Mouse (Mus musculus): Measurements from ENCODE around the gene Gramd1b. TPM values are rescaled to one million over a fixed set of nuclear protein-coding genes. Genes with fewer than 3 reads are reported as not detected.
"Not testable (repeated sequence)": the region's sequence is repeated elsewhere in the genome, so short reads cannot be mapped to it uniquely, and the experiment has no call there.

Gene Gramd1b
- polyA plus RNA-seq, 1 experiment from 2014 or later: 6.1 TPM

DNA sequence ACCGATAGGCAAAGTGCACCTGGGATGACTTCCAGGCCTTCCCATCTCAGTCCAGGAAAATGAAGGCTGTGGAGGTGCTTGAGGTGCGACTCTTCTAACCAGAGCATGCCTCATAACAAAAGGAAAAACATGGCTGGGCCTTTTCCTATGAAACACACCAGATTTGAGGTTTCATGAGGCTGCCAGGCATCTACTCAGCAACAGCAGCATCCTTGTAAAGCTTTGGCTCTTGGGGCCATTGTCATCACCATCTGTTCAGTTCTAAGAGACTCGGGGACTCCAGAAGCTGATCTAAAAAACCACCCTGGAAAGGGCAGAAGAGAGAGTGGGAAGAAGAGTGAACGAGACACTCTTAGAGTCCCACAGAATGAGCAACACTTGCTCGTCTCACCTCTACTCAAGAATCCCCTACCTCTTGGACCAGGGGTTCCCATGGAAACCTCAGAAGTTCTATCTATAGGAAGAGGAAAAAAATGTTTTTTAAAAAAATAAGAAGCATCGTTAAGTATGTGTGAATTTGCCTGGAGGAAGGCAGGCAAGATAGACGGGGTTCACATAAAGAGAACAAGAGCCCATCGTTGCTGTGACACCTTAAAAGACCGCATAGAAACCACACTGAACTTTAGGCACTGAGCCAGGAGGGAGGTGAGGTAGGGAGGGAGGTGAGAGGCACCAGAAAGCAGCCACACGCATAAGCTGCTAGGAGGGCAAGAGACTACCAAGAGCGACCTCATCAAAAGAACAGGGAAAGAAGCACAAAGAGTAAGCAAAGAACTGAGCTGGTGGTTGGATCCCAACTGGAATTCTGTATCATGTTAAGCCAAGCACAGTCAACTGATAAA is 25.5 kb downstream of the Gramd1b start:
- H3K9me3 ChIP-seq: no peaks in the 10 kb centered on the region
- ATAC-seq (ENCODE audit: low FRiP score, low read depth): no peak
- H3K36me3 ChIP-seq: no peaks in the 10 kb centered on the region
- 83% methylated on average over 11 of the region's 11 CpGs for WGBS
- no peaks in the 10 kb centered on the region for H3K27me3 ChIP-seq (replicated peaks)
- no peak overlapping the region for H3K27ac ChIP-seq
- H3K4me2 ChIP-seq (replicated peaks): no peak overlapping the region
- no peak overlapping the region for H3K9ac ChIP-seq
- H3K4me1 ChIP-seq: no peaks in the 10 kb centered on the region
- no peak overlapping the region for H3K4me3 ChIP-seq

DNA sequence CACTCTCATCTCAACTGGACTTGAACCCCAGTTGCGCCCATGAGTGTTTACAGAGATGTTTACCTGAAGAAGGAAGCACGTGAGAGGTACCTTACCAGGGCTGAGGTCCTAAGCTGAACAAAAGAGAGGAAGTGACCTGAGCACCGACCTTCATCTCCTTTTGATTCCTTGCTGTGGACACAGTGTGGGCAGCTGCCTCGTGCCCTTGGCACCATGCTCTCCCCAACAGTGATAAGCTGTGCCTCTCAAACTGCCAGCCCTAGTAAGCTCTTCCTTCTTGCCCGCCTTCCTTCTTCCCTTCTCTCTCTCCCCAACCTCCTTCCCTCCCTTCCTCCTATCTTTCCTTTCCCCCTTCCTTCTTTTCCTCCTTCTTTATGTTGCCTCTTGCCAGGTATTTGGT is 26.3 kb downstream of the Gramd1b start:
- H3K4me2 ChIP-seq (replicated peaks): no peak overlapping the region
- H3K36me3 ChIP-seq: no peaks in the 10 kb centered on the region
- no peak overlapping the region for H3K27ac ChIP-seq
- 87% methylated on average over 5 of the region's 5 CpGs for WGBS
- H3K4me3 ChIP-seq: no peak overlapping the region
- H3K9ac ChIP-seq: no peak overlapping the region
- H3K4me1 ChIP-seq: no peaks in the 10 kb centered on the region
- no peaks in the 10 kb centered on the region for H3K9me3 ChIP-seq
- H3K27me3 ChIP-seq (replicated peaks): no peaks in the 10 kb centered on the region
- ATAC-seq (ENCODE audit: low FRiP score, low read depth): no peak

DNA sequence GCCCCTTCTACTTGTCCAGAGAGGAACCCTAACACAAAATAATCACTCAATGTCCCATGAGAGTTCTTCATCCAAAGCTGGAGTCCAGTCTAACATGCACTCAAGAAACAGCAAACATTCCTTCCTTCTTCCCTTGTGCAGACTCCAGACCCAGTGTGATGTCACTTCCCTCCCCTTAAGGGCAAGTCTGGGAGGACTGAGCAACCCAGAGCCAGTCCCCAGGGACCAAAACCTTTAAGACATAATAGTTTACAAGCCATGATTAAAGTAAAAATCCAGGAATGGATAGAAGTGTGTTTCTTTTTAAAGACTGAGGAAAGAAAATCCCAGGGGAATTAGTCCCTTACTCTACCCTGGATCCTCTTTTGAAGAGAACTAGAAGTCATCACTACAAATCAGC is 30.5 kb downstream of the Gramd1b start:
- ATAC-seq (ENCODE audit: low FRiP score, low read depth): no peak
- no peak overlapping the region for H3K27ac ChIP-seq
- no peak overlapping the region for H3K4me2 ChIP-seq (replicated peaks)
- no peaks in the 10 kb centered on the region for H3K36me3 ChIP-seq
- H3K9me3 ChIP-seq: no peaks in the 10 kb centered on the region
- H3K9ac ChIP-seq: no peak overlapping the region
- no peak overlapping the region for H3K4me3 ChIP-seq
- no peaks in the 10 kb centered on the region for H3K27me3 ChIP-seq (replicated peaks)
- no peaks in the 10 kb centered on the region for H3K4me1 ChIP-seq

DNA sequence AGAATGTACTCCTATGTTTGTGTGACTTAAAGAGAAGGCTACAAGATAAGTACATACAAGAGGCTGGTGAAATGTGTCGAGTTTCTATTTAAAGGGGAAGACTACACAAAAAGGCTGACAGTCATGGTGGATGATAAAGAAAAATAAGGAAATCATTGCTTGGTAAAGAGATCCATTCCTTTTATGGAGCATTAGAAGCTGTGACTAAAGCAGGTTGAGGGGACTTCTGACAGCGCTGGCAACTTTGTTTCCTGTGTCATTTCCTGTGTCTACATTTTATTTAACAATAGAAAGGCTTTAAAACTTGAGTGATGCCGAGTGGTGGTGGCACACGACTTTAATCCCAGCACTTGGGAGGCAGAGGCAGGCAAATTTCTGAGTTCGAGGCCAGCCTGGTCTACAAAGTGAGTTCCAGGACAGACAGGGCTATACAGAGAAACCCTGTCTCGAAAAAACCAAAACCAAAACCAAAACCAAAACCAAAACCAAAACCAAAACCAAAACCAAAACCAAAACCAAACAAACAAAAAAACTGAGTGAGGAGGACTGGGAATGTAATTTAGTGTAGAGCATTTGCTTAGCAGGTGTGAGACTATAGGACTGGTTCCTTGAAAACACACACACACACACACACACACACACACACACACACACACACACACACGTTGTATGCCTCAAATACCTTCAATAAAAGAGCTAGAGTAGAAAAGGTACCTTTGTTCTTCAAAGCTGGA is 48.7 kb downstream of the Gramd1b start:
- H3K4me2 ChIP-seq (replicated peaks); H3K4me1 ChIP-seq; H3K27me3 ChIP-seq (replicated peaks); H3K9ac ChIP-seq; H3K27ac ChIP-seq; H3K36me3 ChIP-seq; ATAC-seq (ENCODE audit: low FRiP score, low read depth); H3K9me3 ChIP-seq; H3K4me3 ChIP-seq: not testable (repeated sequence)
- 78% methylated on average over 7 of the region's 7 CpGs for WGBS

DNA sequence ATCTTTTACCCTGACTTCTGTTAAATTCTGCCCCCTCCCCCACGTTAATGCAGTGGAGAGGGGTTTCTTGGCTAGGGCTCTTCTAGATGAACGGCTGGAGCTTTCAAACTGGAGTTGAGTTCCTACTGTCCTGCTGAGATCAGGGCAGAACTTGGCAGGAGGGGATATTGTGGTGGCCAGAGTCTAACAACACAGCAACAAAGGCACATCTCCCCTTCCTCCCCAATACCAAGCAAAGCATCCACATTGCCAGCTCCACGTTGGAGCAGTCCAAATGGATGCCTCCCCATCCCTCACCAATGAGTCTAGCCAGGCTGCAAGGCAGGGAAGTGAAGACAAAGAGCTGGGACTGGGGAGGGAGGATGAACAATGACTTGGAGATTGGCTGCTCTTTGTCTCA is 49.9 kb downstream of the Gramd1b start:
- no peaks in the 10 kb centered on the region for H3K36me3 ChIP-seq
- 64% methylated on average over 3 of the region's 3 CpGs for WGBS

DNA sequence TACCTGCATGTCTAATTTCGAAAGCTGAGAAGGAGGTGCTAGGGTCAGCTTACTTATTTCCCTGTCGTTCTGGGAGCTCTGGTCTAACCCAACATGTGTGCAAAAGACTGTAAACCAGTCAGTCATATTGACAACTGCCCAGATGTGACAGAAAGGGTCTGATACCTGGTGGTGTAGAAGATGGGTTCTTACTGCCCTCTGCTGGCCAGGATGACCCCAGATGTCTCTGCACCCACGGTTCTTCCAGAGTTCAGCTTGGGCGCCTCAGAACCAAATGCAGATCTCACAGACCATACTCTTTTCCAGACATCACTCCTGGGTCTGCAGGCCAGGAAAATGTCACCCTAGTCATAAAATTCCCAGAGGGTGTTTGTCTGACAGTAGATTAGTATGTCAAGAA is 51.9 kb downstream of the Gramd1b start:
- H3K9me3 ChIP-seq: no peaks in the 10 kb centered on the region
- 51% methylated on average over 4 of the region's 4 CpGs for WGBS
- no peak for ATAC-seq (ENCODE audit: low FRiP score, low read depth)
- no peak overlapping the region for H3K27ac ChIP-seq
- no peak overlapping the region for H3K4me2 ChIP-seq (replicated peaks)
- H3K36me3 ChIP-seq: no peaks in the 10 kb centered on the region
- no peak overlapping the region for H3K4me3 ChIP-seq
- H3K9ac ChIP-seq: no peak overlapping the region
- H3K27me3 ChIP-seq (replicated peaks): no peaks in the 10 kb centered on the region
- H3K4me1 ChIP-seq: no peaks in the 10 kb centered on the region

More for the DNA sequence above, 49.9 kb downstream of the Gramd1b start:
- no peak overlapping the region for H3K27ac ChIP-seq
- H3K4me2 ChIP-seq (replicated peaks): no peak overlapping the region
- no peaks in the 10 kb centered on the region for H3K9me3 ChIP-seq
- no peak for ATAC-seq (ENCODE audit: low FRiP score, low read depth)
- no peaks in the 10 kb centered on the region for H3K4me1 ChIP-seq
- no peak overlapping the region for H3K4me3 ChIP-seq
- H3K27me3 ChIP-seq (replicated peaks): no peaks in the 10 kb centered on the region
- no peak overlapping the region for H3K9ac ChIP-seq

DNA sequence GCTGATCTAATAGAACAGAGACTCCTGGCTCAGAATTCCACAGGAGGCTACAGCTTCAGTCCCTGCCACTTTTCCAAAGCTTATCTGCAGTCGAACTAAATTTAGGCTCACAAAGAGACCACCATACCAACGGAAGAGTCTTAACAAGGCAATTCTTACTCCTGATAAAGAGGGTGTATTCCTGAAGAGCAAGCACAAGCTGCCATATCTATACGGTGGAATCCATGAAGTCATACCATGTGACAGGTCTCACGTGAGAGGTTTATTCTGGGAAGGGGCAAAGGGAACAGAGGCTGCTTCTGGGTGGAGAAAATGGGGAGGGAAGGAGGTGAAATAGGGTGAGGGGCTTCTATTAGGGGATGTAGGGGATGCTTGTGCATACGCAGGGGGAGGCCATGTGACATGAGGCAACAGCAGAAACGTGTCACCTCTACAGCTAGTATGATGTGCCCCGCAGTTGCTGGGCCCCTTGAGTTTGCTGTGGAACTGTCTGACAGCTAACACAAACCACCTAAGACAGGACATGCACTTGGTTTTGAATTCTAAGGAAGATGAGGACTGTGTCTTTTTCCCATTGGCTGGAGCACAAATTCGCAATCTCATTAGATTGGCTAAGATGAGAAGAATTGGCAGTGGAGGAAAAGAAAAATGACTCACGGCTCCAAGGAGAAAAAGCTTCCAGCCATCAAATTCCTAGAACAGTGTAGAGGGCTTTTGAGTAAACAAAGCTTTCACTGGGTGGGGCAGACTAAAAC is 52.9 kb downstream of the Gramd1b start:
- H3K4me1 ChIP-seq: no peaks in the 10 kb centered on the region
- no peaks in the 10 kb centered on the region for H3K9me3 ChIP-seq
- no peaks in the 10 kb centered on the region for H3K27me3 ChIP-seq (replicated peaks)
- H3K4me2 ChIP-seq (replicated peaks): no peak overlapping the region
- no peak for ATAC-seq (ENCODE audit: low FRiP score, low read depth)
- no peak overlapping the region for H3K27ac ChIP-seq
- no peak overlapping the region for H3K9ac ChIP-seq
- 84% methylated on average over 9 of the region's 9 CpGs for WGBS
- no peaks in the 10 kb centered on the region for H3K36me3 ChIP-seq
- H3K4me3 ChIP-seq: no peak overlapping the region

DNA sequence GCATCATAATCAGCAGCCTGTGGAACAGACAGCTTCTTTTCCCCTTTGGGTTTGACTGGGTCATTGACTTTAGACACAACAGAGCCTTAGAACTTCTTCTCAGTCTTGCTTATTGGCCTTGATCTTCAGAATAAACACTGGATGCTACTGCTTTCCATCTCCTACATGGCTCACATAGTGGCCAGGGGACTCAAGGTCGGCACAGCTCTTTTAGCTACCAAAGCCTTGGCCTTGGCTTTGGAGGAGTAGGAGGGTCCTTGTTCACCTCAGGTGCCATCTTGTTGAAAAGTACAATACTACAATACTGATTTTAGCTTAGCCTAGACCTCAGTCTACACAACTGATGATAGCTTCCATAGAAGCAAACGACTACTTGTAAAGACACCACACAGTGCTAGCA is 53.6 kb downstream of the Gramd1b start:
- H3K27me3 ChIP-seq (replicated peaks): no peaks in the 10 kb centered on the region
- 86% methylated on average over 2 of the region's 2 CpGs for WGBS

DNA sequence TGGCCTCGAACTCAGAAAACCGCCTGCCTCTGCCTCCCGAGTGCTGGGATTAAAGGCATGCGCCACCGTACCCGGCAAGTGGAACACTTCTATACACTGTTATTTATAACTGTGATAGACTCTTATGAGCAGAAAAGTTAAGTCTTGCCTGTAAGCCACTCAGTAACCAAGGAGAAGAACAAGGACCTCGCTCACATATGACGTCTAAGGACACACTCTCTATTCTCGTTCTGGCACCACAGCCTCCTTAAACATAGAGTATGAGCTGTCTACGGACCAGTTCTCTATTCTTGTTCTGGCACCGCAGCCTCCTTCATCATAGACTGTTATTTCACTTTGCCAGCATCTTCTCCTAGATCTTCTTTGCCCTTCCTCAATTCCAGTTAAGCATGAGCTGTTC is 55.1 kb downstream of the Gramd1b start:
- no peaks in the 10 kb centered on the region for H3K36me3 ChIP-seq
- WGBS: 93% methylated on average over 11 of the region's 11 CpGs
- no peak for ATAC-seq (ENCODE audit: low FRiP score, low read depth)

More for the DNA sequence above, 53.6 kb downstream of the Gramd1b start:
- Histone ChIP-seq H3K4me2 (replicated peaks) (no peak overlapping the region), H3K9ac (no peak overlapping the region), H3K4me3 (no peak overlapping the region), H3K36me3 (no peaks in the 10 kb centered on the region), H3K9me3 (no peaks in the 10 kb centered on the region), H3K27ac (no peak overlapping the region), H3K4me1 (no peaks in the 10 kb centered on the region)
- ATAC-seq (ENCODE audit: low FRiP score, low read depth): no peak

DNA sequence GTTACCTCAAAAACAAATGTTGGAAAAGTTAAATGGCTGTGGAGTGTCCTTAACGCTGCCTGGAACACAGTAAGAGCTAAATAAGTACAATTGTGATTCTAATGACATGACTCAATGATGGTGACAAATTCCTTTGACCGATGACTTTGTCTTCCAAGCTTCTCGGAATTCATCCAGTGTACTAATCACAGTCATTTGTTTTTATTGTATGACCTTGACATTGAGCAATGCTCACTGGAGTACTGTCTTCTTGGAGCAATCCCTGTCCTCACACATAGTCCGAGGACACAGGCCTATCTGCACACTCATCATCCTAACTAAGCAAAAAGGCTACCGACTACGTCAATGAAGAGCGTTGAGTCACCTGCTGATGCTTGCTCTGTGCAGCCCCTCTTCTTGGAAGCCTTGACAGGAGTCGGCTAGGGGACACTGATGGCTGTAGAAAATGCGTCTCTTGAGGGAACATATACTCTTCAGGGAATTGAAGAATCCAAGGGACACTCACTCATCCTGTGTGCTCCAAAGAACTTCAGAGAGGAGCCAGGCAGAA is 58.1 kb downstream of the Gramd1b start:
- H3K27me3 ChIP-seq (replicated peaks): no peaks in the 10 kb centered on the region
- no peaks in the 10 kb centered on the region for H3K9me3 ChIP-seq
- no peak for ATAC-seq (ENCODE audit: low FRiP score, low read depth)
- no peaks in the 10 kb centered on the region for H3K36me3 ChIP-seq
- no peak overlapping the region for H3K4me3 ChIP-seq
- no peak overlapping the region for H3K4me2 ChIP-seq (replicated peaks)
- H3K4me1 ChIP-seq: no peaks in the 10 kb centered on the region
- H3K9ac ChIP-seq: no peak overlapping the region
- 88% methylated on average over 9 of the region's 9 CpGs for WGBS
- no peak overlapping the region for H3K27ac ChIP-seq

More for the DNA sequence above, 55.1 kb downstream of the Gramd1b start:
- Histone ChIP-seq H3K9me3 (no peaks in the 10 kb centered on the region), H3K4me1 (no peaks in the 10 kb centered on the region), H3K4me2 (replicated peaks) (no peak overlapping the region), H3K4me3 (no peak overlapping the region), H3K27me3 (replicated peaks) (no peaks in the 10 kb centered on the region), H3K9ac (no peak overlapping the region), H3K27ac (no peak overlapping the region)

DNA sequence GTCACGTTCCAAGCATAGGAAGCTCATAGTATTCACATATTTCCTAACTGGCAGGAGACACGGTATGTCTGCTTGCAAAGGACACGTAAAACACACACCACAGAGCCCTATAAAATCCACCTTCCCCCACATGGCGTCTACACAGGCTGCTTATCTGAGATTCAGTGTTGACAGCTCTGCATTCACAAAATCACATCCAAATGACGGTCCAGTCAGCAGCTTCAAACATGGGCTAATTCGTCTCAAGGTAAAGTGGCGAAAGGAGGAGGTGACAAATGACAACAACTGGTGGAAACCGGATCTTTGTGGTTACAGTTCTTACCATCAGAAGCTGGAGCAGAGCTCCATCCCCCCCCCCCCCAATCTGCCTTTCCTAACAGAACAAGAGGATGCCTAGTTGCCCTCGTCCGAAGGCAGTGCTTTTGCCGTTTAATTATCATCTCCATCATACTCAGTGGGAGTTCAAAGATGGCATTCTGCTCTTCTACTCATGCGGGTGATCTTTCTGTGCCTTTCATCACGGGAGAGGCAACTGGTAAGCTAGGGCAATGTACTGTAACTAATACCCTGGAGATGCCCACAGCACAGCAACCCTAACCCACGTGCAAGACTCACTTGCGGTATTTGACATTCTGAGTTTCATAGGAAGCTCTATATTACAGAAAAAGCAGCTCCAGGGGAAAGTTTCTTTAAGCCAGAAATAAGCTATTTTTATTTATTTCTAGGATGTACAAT is 61.6 kb downstream of the Gramd1b start:
- Histone ChIP-seq H3K9me3 (no peaks in the 10 kb centered on the region), H3K4me1 (no peaks in the 10 kb centered on the region), H3K36me3 (no peaks in the 10 kb centered on the region), H3K4me3 (no peak overlapping the region), H3K27ac (no peak overlapping the region), H3K4me2 (replicated peaks) (no peak overlapping the region), H3K9ac (no peak overlapping the region), H3K27me3 (replicated peaks) (no peaks in the 10 kb centered on the region)
- 66% methylated on average over 15 of the region's 15 CpGs for WGBS
- ATAC-seq (ENCODE audit: low FRiP score, low read depth): no peak
